Mouse (Mus musculus) G1E (cell line): Measurements from ENCODE around the gene Hoxc8.

Experiments used
- CTCF ChIP-seq: IDR thresholded peaks from 2 replicates; pipeline ENCODE4 v1.5.1; 2012; ENCODE audit warnings: low read depth, low read length, inconsistent platforms, mixed read lengths
- GATA1 ChIP-seq: IDR thresholded peaks from 2 replicates; pipeline ENCODE4 v1.6.1; 2012; ENCODE audit warnings: borderline replicate concordance, low read length, inconsistent platforms, mixed read lengths
- GATA2 ChIP-seq: IDR thresholded peaks from 2 replicates; pipeline ENCODE4 v1.6.1; 2012; ENCODE audit warnings: low read depth, low read length, inconsistent platforms, borderline replicate concordance
- POLR2AphosphoS5 ChIP-seq: IDR thresholded peaks from 2 replicates; pipeline ENCODE4 v1.6.1; 2012; ENCODE audit warnings: low read depth, low read length, inconsistent platforms; ENCODE audit not compliant: insufficient replicate concordance
- TAL1 ChIP-seq: conservative IDR thresholded peaks from 2 replicates; pipeline ENCODE4 v1.6.1; 2012; ENCODE audit warnings: low read depth, low read length, inconsistent platforms, mixed read lengths

GRCm38 (mm10) chr15:102972254-102972653 lies 18.2 kb upstream of the Hoxc8 start:
- TF ChIP-seq CTCF (no peak), TAL1 (no peak), GATA1 (no peak), POLR2AphosphoS5 (no peak), GATA2 (no peak)
